In the genomic region with DNA sequence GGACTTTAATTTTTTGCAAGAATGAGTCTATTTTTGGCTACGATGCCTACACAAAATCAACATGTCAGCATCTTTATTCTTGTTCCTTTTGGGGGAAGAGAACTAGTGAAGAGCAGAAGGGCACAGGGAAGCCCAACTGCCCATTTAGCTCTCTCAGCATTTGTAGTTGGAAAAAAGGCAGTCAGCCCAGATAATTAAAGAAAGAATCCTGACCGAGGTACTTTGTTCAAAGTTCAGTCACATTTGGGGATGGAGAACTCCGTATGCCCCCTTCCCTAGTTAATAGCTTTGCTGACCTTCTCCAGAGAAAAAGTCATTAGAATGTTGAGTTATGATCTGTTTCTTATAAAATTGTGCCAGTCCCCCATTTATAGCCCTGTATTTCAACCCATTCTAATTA, we compare ENCODE assay signal across 16 mouse cellular contexts.
"Had no signal": no experiment of that assay in that cellular context is flagged by ENCODE, and none has a peak within 500 bp of the region (broad histone marks: within the 10 kb centered on the region; RNA-seq: fewer than 3 reads in every experiment).

No protein-coding gene starts in this region.

- H3K27ac ChIP-seq: neural tube, embryonic 13.5 days; neural tube, embryonic 15.5 days; stomach, embryonic 15.5 days; stomach, postnatal 0 days had no signal

- H3K4me2 ChIP-seq: neural tube, embryonic 13.5 days; neural tube, embryonic 15.5 days; stomach, embryonic 15.5 days had no signal

- H3K4me1 ChIP-seq: neural tube, embryonic 13.5 days; stomach, embryonic 15.5 days had no signal

- H3K4me3 ChIP-seq: neural tube, embryonic 13.5 days; neural tube, embryonic 15.5 days; stomach, embryonic 15.5 days had no signal

- H3K27me3 ChIP-seq: neural tube, embryonic 13.5 days; neural tube, embryonic 15.5 days; stomach, embryonic 15.5 days had no signal

- H3K9me3 ChIP-seq: neural tube, embryonic 13.5 days; neural tube, embryonic 15.5 days; stomach, embryonic 15.5 days had no signal

- DNase-seq: retina, postnatal 1 day; right cerebral cortex, adult 18-20 months; right cerebral cortex, postnatal 14 days; right cerebral cortex, postnatal 25 days; right cerebral cortex, postnatal 4 days; spleen, adult 18-20 months; thymus, adult 18-20 months; thymus, adult 2 months; thymus, postnatal 14 days; thymus, postnatal 25 days; thymus, postnatal 36 days; thymus, postnatal 4 days had no signal

- H3K9ac ChIP-seq: neural tube, embryonic 13.5 days; neural tube, embryonic 15.5 days; stomach, embryonic 15.5 days had no signal

- H3K36me3 ChIP-seq: neural tube, embryonic 13.5 days; neural tube, embryonic 15.5 days; stomach, embryonic 15.5 days had no signal
